Mouse (Mus musculus): ENCODE data around the gene Scp2.

Gene Scp2

DNA sequence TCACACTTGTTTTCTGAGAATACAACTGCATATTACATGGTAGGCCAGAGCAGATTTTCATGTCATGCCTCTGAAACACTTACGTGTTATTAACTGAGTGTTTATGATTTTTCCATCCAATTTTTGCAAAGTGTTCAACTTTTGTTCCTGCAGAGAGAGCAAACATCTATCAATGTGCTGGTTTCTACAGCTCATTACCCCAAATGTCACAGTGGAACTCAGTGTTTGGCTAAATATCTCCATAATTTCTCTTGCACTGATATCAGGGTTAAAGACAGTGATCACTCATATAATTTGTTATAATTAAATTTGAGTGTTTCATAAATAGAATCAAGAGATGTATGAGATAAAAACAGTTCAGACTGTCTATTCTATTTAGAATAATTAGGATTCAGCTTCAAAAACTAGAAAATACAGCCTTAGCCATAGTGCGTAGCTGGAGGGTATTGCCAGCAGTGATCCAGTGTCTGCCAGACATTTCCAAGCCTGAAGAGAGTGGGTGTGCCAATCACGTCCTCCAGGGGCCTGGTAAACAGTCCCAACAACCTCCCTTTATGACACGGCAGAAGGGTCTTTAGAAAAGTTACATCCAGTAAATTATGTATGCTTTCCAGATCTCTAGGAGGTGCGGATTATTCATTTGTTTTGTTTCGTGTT, 51.9 kb downstream of the Scp2 start:
- peak in 1 of 2 experiments; percentile 74 for DNase-seq

DNA sequence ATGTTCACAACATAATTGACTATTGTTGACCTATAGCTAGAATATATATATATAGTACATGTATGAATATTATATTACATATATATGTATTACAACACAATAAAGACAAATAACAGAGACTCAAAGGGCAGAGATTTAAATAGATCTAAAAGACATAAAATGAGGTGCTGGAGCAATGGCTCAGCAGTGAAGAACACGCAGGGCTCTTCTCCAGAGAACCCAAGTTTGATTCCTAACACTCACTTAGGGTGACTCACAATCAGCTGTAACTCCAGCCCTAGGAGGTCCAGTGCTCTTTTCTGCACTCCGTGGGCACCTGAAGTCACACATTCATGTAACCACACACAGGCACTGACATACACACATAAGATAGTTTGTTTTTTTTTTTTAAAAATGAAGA, 60.8 kb downstream of the Scp2 start:
- no peak for DNase-seq

DNA sequence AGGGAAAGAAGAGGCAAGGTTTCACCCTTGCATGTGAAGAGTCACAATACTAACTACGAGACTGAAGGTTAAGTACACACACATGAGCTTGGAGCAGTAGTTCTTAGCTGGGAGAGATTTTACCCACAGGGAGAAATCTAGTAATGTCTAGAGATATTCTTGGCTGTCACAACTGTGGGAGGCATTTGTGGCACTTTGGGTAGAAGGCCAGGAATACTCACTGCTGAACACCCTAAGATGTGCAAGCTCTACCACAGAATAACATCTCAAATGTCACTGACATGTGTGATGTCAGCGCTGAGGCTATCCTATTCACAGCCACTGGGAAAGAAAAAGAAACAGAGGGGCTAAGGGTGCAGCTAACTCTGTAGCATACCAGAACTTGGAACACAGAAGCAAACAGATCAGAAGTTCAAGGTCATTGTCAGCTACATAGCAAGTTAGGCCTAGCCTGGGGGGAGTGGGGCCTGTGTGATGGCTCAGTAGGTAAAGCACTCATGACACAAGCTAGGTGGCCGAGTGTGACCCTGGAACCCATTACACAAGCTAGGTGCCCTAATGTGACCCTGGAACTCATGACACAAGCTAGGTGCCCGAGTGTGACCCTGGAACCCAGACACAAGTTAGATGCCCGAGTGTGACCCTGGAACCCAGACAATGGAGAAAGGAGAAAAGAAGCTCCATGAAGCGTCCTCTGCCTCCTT, 61.6 kb downstream of the Scp2 start:
- DNase-seq = no peak

DNA sequence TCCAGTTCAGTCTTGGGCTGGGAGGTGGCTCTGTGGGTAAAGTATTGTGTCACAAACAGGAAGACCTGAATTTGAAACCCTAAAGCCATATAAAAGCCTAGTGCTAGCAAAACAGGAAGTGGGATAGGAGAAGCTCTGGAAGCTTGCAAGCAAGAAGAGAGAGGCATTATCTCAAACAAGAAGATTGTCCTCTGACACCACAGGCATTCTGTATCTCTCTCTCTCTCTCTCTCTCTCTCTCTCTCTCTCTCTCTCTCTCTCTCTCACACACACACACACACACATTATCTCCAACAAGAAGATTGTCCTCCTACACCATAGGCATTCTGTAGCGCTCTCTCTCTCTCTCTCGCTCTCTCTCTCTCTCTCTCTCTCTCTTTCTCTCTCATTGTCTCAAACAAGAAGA, 62.4 kb downstream of the Scp2 start:
- DNase-seq = no peak

DNA sequence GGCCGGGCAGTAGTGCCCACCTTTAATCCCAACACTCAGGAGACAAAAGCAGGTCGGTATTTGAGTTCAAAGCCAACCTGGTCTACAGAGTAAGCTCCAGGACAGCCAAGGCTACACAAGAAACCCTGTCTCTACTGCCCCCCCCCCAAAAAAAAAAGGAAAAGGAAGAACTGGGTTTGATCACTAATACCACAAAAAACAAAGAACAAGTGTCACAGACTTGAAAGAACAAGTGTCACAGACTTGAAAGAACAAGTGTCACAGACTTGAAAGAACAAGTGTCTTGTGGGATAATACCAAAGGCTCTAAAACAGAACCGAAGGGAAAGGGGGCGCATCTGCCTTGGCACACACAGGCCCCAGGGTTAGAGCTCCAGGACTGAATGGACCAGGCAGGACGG, 63.9 kb downstream of the Scp2 start:
- no peak for DNase-seq

DNA sequence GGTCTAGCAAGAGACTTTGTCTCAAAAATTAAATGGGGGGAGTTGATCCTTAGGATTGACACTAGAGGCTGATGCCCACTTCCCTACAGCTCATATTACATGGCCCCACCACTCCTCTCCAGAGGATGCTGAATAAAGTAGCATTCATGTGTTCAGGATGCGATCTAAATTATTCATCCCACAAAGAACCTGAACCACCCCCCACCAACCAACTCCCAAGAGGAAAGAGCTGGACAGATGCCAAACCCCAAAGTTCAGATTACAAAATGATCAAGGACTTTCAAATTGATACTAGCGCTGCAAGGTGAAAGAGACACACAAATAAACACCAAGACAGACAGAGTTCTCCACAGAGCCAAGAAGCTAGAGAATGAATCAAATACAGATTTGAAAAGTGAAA, 65.0 kb downstream of the Scp2 start:
- no peak for DNase-seq

DNA sequence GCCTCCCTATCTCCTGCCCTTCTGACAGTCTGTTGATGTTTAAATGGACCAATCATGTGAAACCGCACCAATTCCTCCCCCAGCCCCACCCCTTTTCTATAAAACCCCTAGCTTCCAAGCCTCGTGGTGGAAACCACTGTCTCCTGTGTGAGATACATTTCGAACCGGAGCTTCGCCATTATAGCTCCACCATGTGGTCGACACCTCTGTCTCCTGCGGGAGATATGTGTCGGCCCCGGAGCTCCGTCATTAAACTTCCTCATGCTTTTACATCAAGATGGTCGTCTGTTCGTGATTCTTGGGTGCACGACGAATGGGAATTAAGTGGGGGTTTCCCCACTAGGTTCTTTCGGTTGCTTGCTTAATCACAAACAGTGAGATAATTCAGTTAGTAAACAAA, 65.6 kb downstream of the Scp2 start:
- peak in 1 of 2 experiments; percentile 27 for DNase-seq

DNA sequence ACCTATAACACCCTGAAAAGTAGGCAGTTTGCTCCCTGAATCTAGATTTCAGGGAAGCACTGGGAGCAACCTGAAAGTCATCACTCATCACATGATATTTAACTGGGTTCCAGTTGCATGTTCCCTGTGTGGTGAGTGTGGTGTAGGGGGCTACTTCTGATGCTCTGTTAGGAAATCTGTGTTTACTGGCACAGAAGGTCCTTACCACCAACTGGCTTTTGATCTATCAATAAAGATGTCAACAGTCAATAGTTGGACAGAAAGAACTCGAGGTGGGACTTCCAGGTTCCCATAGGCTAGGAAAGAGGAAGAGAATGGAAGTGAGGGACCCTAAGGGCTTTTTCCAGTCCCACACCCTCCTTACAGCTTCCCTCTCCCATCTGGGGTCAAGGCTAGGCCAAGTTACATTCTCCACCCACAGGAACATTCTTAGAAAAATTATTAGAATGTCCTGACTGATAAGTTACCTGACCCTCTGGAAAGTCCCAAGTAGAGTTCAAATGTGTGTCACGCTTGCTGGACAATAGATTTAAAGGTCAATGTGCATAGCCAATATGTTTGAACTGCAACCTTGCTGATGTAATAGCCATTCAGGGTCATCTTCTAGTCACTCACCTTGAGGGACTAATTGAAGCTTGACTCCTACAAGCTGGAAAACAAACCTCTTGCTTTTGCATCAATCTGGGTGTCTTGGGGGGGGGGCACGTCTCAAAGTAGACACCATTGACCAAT, 67.4 kb downstream of the Scp2 start:
- DNase-seq = no peak

DNA sequence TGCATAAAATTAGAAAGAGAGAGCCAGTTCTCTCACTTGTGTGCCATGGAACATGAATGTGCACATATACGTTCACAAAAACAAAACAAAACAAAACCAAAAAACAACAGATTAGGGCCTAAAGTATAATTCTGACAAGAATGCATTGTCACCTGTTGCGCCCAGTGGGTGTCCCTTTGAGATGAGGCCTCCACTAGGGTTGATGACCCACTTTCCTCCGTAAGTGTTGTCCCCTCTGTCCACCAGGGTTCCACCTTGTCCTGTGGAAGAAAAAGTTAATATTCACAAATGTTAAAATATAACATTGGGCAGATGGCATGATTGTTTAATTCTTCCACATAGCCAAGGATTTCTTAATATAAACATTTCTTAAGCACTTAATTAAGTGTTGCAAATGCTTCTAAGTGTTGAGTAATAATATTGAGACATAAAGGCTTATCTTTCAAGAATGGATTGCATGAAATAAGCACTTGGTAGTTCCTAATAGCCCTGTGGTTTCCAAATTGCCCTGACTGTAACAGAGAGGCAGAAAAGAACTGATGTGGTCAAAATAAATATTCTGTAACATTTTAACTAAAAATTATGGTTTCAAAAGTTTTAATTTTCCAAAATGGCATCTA, 70.5 kb downstream of the Scp2 start:
- DNase-seq = no peak

DNA sequence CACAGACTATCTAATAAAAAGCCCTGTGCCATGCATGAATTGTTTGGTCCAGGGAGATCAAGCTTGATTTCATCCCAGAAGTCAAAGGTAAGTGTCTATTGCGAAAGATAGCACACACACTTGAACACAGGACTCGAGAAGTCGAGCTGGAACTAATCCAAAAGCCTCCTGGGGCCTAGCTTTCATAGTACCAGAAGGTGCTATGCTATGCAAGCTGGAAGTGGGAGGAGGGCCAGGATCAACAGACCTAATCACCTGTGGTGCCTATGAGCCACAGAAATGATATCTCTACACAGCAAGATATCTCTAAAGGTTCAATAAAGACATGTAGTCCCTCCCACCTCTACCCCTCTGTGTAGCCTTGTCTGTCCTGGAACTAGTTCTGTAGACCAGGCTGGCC, 72.7 kb downstream of the Scp2 start:
- peak in 1 of 2 experiments; percentile 30 for DNase-seq

DNA sequence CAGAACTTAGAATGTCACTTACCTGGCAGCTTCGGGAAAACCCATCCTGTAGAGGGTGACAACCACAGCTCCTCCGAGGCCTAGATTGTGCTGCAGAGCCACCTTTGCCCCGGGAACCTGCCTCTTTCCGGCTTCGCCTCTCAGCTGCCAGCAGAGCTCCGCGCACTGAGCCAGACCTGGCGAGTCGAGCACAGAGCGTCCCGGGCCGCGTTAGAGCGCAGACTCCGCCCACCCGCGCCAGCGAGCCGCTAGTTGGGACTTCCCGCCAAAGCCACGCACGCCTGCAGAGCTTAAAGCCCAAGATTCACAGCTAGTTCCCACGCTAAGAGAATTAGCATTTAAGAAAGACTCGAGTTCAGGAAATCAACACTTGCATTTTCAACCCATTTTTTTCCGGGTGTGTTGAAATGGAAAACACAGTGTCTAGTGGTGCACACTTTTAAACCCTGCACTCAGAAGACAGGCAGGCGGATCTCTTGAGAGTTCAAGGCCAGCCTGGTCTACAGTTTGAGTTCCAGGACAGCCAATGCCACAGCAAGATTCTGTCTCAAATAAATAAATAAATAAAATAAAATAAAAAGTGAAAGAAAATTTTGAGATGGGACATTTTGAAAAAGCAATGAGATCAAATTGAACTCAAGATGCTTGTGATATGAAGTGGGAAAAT, 73.4 kb downstream of the Scp2 start:
- peak; percentile 97 to 98 for DNase-seq

DNA sequence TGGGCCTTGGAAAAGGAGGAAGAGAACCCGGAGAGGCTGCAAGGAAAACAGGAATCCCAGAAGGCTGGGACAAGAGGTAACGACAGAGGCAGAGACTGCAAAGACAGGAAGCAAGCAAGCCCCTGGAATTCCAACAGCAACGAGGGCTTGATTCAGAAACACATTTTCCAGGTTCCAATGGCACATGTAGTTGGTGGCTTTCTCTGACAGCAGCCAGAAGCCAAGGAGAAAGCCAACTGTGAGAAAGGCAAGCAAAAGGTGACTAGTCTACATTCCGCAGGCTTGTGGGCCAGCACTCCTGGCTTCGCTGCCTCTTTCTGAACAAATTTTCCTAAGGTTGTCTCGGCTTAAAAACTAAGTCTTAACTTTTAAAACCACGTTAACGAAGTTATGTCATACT, 74.1 kb downstream of the Scp2 start:
- DNase-seq = no peak

DNA sequence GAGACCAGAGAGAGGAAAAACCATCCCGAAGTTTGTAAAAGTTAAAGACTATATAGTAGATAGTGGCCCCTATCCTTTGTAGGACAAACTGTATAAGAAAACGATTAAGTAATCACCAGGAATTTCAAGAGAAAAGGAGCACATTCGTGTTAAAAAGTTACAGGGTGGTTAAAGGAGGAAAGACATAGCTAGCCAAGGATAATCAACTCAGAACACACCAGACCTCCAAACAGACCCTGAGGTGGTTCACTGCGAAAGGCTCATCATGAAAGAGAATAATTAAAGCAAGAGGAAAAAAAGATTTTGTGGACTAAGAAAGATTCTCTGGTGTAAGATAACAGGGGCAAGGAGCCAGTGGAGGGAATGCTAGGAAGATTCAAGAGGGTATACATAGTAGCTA, 74.5 kb downstream of the Scp2 start:
- DNase-seq = no peak

DNA sequence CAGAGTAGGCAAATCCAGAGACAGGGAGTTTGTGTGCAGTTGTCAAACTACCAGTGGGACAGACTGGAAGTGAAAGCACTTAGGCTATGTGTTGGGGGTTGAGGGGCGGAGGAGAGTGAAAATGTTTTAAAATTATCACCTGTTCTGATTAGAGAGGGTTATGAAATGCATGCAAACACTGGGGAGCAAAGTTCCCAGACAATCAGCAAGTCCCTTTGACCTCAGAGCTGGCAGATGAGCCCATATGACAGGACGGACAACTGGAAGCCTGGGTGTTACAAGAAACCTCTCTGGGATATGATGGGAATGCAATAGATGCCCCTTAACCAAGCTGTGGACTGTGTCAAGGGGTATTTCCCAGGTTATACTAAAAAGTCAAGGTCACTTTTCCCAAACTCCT, 76.7 kb downstream of the Scp2 start:
- no peak for DNase-seq

DNA sequence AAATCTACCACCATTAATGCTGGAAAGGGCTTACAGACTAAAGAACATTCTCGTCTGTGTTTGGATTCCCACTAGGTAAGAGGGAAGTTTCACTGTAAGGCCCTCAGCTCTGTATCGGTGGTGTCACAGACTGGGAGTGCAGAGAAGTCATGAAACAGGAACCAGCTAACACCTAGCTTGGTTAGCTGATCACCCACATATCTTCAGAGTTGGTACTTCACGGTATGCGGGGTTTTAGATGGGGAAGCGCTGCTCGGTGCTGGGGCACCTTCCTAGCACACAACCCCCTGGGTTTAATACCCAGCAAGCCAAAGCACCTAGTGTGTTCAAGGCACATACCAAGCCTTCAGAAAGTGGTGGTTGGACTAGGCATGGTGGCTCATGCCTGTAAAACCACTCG, 77.5 kb downstream of the Scp2 start:
- DNase-seq = no peak

DNA sequence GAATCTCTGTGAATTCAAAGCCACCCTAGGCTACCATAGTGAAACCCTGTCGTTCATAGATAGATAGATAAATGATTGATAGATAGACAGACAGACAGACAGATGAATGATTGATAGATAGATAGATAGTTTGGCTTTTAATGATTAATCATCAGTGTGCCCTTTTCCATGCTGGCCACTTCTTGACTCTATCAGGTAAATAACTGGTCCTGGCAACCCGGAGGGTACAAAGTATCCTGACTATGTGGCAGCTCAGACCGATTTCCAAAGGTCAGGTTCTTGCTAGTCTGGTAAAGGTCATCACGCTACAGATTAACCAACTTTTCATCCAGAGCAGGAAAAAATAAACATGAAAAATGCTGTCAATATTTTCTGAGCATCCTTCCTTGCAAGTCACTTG, 78.2 kb downstream of the Scp2 start:
- DNase-seq = no peak

DNA sequence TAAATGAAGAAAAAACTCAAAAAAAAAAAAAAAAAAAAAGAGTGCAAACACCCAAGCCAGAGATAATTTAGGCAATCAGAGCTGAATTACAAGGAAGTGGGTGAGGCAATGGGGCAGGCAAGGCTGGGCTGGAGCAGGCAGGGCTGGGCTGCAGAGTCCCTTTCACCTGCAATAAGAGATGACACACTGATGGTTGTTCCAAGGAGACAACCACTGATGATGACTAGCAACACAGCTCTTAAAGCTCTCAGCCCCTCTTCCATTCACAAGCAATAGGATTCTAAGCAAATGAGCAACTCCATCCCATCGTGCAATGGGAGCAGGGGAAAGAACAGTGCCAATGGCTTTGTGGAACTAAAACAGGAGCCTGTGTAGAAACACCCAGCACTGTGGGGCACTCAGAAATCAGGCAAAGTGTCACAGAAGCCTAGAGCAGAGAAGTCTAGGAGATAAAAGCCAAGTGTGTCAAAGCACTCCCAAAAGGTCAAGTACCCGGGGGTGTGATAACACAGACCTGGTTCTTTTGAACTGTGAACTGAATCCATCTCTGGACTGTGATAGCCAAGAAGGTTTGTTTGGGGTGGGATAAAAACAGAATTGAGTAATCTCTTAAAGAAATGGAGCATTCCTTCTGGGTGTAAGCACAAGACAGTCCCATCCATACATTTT, 79.5 kb downstream of the Scp2 start:
- no peak for DNase-seq

DNA sequence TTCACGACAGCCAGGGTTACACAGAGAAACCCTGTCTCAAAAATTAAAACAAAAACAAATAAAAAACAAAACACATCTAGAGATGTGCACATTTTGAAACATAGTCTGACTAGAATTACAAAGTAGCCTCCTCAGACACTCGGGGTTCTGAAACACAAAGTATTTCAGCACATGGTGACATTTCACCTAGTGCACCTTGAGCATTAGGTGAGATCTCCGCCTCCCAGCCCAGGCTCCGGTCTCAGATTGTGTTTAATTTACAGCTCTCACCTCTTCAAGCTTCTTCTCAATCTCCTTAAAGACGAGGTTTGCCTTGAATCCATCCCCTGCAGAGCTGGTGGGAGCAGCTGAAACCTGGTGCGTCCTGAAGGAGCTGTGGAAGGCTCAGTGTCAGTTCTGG, 81.2 kb downstream of the Scp2 start:
- DNase-seq = no peak

DNA sequence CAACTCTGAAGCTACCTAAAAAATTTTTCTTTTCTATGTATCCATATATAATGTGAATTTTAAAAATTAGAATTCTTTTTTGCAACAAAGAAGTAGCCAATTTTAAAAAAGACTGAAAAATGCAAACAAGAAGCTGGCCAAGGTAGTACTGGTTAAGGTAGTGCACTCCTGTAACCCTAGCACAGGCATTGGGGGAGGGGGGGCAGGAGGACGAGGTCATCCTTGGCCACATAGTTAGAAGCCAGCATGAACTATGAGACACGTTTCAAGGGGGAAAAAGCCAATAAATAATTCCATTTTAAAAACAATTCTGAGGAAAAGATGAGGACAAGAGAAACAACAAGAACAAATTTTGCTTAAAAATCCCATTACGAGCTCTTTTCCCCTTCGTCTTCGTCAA, 82.3 kb downstream of the Scp2 start:
- DNase-seq = no peak

DNA sequence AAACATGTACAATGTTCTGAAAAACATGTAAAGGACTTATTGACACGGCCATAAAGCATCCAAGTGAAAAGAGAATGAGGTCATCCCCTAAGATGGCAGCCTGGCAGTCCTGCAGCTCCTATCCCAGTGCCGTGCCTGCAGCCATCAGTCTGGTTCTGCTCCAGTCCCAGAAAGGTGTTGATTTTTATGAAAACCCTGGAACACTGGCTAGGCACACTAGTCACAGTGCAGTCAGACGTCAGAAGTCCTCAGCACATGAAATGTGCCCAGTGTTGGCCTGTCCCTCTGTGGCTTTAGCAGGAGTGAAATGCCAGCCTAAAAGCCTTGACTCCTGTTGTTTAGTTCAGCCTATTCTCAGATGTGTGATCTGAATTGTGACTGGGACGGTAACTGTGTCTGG, 84.0 kb downstream of the Scp2 start:
- no peak for DNase-seq

DNA sequence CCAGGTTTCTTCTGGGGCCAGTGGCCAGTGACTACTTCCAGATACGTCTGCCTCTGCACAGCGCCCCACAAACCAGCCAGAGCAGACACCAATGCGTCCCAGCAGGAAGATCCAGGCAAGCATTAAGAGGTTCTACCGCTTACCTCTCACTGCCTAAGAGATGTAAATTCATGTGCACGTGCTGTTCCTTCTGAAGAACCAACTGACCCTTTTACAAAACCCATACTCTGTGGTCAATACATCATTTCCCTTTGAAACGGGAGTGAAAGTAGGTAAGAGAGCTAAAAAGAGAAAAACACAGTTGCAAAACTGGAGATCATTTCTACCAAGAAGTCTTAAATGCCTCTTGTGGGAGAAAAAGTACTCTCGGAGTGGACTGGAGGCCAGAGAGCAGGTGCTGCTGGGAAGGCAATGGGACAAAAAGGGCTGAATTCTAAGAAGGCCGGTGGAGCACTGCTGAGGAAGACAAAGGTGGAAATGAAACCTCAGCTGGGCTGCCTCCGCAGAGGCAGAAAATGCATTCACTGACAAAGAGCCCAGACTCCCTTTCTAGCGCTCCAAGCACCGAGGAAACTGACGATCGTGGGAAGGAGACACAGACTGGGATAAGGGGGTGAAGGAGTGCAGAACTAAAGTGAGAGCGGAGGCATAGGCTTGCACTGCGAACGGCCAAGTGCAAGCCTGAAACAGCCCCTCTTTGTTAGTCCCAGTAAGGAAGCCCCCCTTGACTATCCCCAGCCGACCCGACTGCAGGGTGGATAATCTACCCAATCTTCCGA, 85.0 kb downstream of the Scp2 start:
- no peak for DNase-seq

DNA sequence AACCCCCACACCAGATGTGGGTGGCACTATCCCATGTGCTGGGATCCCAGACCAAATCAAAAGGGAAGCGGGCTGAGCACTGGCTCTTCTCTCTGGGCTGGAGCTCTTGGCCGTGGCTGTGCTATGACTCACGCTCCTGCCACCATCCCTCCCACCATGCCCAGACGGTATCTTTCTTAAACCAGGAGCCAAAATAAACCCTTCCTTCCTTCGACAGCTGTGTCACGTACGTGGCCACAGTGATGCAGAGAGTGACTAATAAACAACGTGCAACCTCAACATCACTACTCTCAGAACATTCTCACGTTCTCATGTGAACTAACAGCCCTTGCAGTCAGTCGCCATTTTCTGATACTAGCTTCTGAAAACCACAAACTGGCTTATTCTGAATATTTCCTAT, 86.6 kb downstream of the Scp2 start:
- DNase-seq = peak in 1 of 2 experiments; percentile 44

All from lung, postnatal 4 days (tissue).